Mouse (Mus musculus) C2C12 (cell line): ENCODE measurements around the gene Atp6v1b1.

Source experiments
- CTCF ChIP-seq: IDR thresholded peaks from one replicate; pipeline ENCODE4 v1.5.1; 2011; ENCODE audit not compliant: control insufficient read depth, insufficient read depth, insufficient read length
- MYOG ChIP-seq: IDR thresholded peaks from one replicate; pipeline ENCODE4 v1.6.1; 2011; ENCODE audit not compliant: control insufficient read depth, insufficient read length; ENCODE audit errors: extremely low read depth

DNA sequence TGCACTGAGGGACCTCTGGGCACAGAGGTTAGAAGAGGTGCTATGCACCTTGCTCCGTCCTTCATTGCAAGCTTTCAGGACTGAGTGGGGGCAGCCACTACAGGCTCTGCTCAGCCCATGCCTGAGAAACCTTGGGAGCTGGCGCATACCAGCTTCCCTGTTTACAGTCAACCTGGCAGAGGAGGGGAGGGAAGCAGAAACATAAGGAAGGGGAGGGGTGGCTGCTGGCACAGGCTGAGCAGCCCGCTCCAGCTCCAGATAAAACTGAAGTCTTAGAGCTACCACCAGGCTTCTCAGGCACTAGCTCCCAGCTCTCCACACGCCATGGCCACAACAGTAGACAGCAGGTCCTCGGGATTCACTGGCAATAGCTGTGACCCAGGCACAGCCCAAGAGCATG is at the start of gene Atp6v1b1:
- TF ChIP-seq CTCF (no peak), MYOG (no peak)
